Mouse (Mus musculus): ENCODE data around the gene Hoxa6. TPM values are rescaled to one million over a fixed set of nuclear protein-coding genes. Genes with fewer than 3 reads are reported as not detected.

Gene Hoxa6
- polyA plus RNA-seq, 1 experiment from 2014 or later, result not detected

DNA sequence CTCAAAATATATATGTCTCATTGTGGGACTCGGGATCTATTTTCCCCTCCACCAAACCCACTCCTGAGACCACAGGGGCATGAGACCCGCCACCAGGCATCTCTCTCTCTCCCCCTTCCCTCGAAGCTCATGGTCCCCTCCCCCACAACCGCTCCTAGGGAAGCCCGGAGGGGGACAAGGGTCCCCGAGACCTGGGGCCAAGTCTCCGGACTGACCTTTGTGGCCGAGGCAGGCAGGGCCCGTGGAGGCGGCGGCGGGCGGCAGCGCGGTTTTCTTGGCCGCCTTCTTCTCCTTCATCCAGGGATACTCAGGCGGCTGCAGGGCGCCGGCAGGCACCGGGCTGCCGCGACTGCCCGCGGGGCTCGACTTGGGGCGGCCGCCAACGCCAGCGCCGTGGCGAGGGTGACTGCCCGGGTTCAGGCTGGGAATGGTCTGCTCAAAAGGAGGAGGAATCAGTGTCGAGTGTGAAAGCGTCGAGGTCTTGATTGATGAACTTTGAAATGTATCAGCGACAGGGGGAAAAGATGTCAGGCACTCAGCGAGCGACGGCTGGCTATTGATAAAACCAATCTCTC is 44.4 kb downstream of the Hoxa6 start:
- Histone ChIP-seq H3K4me2 (no peak overlapping the region), H3K9ac (no peak overlapping the region), H3K4me1 (peaks cover 3% of the 10 kb centered on the region)

DNA sequence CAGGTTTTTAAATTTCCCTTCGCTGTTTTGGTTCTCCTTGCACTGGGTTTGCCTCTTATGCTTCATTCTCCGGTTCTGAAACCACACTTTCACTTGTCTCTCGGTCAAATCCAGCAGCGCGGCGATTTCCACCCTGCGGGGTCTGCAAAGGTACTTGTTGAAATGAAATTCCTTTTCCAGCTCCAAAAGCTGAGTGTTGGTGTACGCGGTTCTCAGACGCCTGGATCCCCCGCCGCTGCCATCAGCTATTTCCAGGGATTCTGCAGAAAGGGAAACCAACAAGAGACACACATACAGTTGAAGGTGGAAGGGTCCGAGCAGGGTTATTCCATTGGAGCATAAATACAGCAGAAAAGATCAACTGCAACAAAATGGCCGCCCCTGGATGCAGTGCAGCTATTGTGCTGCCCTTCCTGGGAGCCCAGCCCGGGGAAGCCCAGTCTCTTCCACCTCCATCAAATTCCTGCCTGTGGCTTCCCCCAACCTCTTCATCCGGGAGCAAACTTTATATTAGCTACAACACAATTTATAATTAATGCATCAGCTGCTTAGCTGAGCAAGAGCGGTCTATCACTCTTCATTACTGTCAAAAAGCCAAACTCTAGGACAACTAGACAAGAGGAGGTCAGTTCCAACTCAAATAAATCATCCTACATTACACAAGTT is 45.0 kb downstream of the Hoxa6 start:
- Histone ChIP-seq H3K27ac (no peak overlapping the region), H3K4me1 (peaks cover 9% of the 10 kb centered on the region), H3K4me2 (no peak overlapping the region), H3K27me3 (peaks cover 97% of the 10 kb centered on the region), H3K9ac (no peak overlapping the region), H3K9me3 (no peaks in the 10 kb centered on the region), H3K36me3 (replicated peaks) (no peaks in the 10 kb centered on the region), H3K4me3 (replicated peaks) (no peak overlapping the region)
- no peak for ATAC-seq (ENCODE audit: low FRiP score)
- whole genome bisulfite sequencing, result under 1% methylated on average over 17 of the region's 17 CpGs

More for the DNA sequence above, 44.4 kb downstream of the Hoxa6 start:
- H3K27ac ChIP-seq, result no peak overlapping the region
- under 1% methylated on average over 39 of the region's 39 CpGs for WGBS
- no peaks in the 10 kb centered on the region for H3K36me3 ChIP-seq (replicated peaks)
- H3K27me3 ChIP-seq, result peaks cover 95% of the 10 kb centered on the region
- H3K4me3 ChIP-seq (replicated peaks), result no peak overlapping the region
- ATAC-seq (ENCODE audit: low FRiP score), result no peak
- no peaks in the 10 kb centered on the region for H3K9me3 ChIP-seq

DNA sequence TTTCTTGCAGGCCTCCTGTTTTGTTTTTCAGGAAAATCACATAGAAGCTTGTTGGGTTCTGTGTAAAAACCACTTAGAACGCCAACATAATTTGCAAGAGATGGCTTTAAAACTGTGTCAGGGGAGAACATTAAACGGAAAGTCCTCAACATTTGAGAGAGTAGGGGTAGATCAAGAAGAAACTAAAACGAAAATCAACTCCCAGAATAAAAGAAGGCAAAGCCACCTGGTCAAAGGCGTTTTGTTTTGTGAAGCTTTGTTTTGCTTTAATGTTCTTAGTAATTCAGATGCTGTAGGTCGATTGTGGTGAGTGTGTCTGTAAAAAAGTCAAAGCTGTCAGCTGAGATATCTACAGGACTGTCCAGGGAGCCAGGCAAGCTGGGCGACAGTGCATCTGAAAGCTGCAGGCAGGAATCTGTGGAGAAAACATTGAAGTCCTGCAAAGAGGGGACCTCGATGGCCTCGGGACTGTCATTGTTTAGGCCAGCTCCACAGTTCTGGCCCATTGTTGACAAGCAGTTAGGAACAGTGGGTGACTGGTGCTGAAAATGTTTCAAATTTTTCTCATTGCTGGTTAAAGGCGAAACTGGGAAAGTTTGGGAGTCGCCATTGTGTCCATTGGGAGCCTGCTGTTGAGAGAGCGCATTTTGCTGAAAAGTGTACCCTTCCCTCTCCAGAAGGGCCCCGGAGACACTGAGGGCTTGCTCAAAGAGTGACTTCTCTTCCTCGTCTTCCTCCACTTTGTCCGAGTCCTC is 45.7 kb downstream of the Hoxa6 start:
- H3K27ac ChIP-seq, result no peak overlapping the region
- no peak overlapping the region for H3K9ac ChIP-seq
- no peaks in the 10 kb centered on the region for H3K36me3 ChIP-seq (replicated peaks)
- peaks cover 97% of the 10 kb centered on the region for H3K27me3 ChIP-seq
- no peak overlapping the region for H3K4me3 ChIP-seq (replicated peaks)
- no peaks in the 10 kb centered on the region for H3K9me3 ChIP-seq
- ATAC-seq (ENCODE audit: low FRiP score), result no peak
- WGBS, result under 1% methylated on average over 14 of the region's 14 CpGs
- no peak overlapping the region for H3K4me2 ChIP-seq
- H3K4me1 ChIP-seq, result peaks cover 16% of the 10 kb centered on the region

DNA sequence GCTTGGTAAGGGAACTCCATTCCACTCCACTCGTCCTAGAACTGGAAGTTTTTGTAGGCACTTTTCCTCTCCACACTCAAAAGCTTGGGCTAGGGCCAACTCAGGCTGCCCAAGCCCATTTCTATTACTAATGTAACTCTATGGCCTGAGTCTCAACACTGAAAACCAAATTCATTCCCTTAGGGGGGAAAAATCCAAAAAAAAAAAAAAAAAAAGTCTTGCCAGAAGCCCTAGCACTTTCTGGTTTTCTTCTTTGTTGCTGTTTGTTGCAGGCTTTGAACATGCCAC is 46.5 kb downstream of the Hoxa6 start:
- Histone ChIP-seq H3K27ac (no peak overlapping the region), H3K4me2 (no peak overlapping the region)

DNA sequence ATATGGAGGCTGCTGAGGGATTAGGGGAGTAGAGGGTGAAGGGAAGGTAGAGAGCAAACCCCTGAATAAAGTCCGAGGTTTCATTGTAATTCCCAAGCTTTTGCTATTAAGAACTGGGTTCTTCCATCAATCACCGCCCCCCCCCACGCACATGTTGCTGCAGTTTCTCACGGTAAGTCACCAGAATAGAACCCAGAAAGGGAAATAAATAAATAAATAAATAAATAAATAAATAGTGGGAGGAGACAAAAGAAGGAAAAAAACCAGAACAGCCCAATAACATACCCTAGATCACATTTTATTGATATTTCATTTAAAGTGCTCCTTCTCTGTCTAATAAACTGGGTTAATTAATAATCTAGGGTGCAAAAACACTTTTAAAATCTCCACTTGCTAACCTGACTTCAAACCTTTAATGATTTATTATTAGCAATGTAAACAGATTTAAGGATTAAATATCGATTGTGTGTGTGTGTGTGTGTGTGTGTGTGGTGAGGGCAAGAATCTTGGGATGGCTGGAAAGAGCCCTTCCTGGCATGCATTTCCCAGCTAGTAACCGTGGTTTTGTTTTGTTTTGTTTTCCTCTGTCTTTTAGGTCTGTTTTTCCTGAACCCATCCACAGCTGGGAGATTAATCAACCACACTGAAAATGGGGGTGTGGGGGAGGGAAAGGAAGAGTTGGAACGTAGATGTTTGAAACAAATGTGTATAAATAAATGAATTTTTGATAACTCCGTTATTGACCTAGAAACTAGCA is 47.0 kb downstream of the Hoxa6 start:
- H3K27me3 ChIP-seq, result peaks cover 97% of the 10 kb centered on the region
- no peaks in the 10 kb centered on the region for H3K9me3 ChIP-seq
- no peak overlapping the region for H3K9ac ChIP-seq
- no peaks in the 10 kb centered on the region for H3K36me3 ChIP-seq (replicated peaks)
- H3K4me2 ChIP-seq, result no peak overlapping the region
- H3K4me3 ChIP-seq (replicated peaks), result no peak overlapping the region
- WGBS, result 0% methylated on average over 8 of the region's 8 CpGs
- peaks cover 16% of the 10 kb centered on the region for H3K4me1 ChIP-seq
- no peak for ATAC-seq (ENCODE audit: low FRiP score)
- no peak overlapping the region for H3K27ac ChIP-seq

More for the DNA sequence above, 46.5 kb downstream of the Hoxa6 start:
- Histone ChIP-seq H3K9me3 (no peaks in the 10 kb centered on the region), H3K36me3 (replicated peaks) (no peaks in the 10 kb centered on the region), H3K4me3 (replicated peaks) (no peak overlapping the region), H3K27me3 (peaks cover 97% of the 10 kb centered on the region), H3K4me1 (peaks cover 16% of the 10 kb centered on the region), H3K9ac (no peak overlapping the region)
- WGBS, result 4% methylated on average over 1 of the region's 1 CpGs
- no peak for ATAC-seq (ENCODE audit: low FRiP score)

DNA sequence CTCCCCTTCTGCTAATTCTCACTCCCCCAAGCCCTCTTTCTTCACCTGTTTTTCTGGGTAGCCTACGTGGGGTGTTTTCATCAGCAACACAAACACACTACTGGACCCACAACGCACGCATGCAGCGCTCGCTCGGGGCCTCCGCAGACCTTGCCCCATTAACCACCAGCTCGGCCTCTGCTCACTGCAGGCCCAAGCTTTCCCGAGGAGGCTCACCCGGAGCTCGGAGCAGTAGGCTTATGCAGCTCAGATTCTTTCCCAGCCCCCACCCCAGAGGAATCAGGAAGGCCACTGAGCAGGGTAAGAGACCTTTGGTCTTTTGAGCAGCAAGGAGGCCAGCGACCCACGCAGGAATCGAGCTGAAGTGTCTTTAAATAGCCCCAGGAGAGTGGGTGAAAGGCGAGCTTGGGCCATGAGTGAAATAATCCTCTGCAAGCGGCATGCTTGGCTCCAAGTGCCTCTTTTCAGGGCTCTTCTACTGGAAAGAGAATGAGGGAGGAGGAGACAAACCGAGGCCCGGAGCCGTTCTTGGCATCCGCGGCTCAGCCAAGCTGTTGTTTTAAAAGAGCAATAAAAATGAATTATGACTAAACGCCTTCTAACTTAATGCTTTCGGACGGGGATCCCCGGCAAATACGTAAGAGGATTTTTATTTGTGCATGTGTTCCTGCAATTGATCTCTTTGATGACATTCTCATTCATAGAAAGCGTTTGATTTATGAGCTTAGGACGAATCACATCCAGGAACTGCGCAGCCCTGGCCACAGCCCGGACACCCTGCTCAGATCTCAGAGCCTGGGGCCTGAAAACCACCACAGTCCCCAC is 47.8 kb downstream of the Hoxa6 start:
- Histone ChIP-seq H3K4me2 (no peak overlapping the region), H3K9ac (no peak overlapping the region), H3K36me3 (replicated peaks) (no peaks in the 10 kb centered on the region), H3K9me3 (no peaks in the 10 kb centered on the region), H3K4me1 (peaks cover 16% of the 10 kb centered on the region), H3K27me3 (peaks cover 97% of the 10 kb centered on the region), H3K4me3 (replicated peaks) (no peak overlapping the region), H3K27ac (no peak overlapping the region)
- no peak for ATAC-seq (ENCODE audit: low FRiP score)
- WGBS, result under 1% methylated on average over 30 of the region's 30 CpGs

DNA sequence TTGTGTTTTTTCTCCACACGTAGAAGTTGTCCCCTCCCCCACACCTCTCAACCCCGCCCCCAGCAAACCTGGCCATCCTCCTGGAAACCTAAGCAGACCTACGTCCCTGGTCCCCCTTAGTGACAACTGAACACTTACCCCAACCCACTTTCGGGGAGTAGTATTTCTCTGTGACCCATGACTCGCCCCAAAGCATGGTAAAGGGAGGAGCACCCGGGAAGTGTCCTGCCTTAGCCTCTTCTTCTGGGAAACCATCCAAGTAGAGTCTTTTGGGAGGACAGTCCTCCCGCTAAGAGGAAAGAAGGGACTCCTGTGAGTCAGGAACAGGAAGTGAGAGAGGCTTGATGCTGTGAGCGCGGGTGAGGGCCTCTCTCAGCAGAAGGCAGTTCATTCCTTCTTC is 48.5 kb downstream of the Hoxa6 start:
- H3K4me2 ChIP-seq, result no peak overlapping the region
- peaks cover 16% of the 10 kb centered on the region for H3K4me1 ChIP-seq
- no peaks in the 10 kb centered on the region for H3K36me3 ChIP-seq (replicated peaks)
- no peak overlapping the region for H3K4me3 ChIP-seq (replicated peaks)
- ATAC-seq (ENCODE audit: low FRiP score), result no peak
- H3K9me3 ChIP-seq, result no peaks in the 10 kb centered on the region
- no peak overlapping the region for H3K9ac ChIP-seq
- 1% methylated on average over 9 of the region's 9 CpGs for WGBS
- H3K27me3 ChIP-seq, result peaks cover 97% of the 10 kb centered on the region
- no peak overlapping the region for H3K27ac ChIP-seq

DNA sequence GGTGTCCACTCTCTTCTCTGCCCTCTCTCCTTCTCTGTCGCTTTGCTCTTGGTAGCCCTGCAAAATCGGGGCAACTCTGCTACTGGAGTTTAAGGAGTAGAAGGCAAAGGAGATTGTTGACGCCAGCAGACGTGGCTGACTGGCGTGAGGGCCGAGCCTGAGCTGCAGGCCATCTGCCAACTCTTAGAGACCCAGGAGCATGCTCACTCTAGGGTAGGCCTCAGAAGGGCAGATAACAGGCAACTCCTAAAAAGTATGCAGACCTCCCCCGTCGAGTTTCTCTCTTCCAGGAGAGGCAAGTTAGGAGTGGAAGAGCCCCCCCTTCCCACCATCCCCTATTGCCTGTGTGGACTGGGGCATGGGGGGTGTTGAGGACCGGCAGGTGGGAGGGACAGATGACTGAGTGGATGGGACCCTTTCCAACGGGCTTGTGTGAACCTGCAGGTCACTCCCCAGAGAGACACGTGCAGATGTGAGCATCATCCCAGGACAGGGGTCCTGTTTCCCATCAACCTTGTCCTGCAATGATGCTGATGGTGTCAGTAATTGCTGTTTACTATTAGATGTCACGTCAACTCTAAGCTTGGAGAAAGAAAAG is 49.3 kb downstream of the Hoxa6 start:
- Histone ChIP-seq H3K27ac (no peak overlapping the region), H3K27me3 (peaks cover 97% of the 10 kb centered on the region)
- 0 out of 2 replicates have a peak, but pooled peaks have one; percentile 23 for ATAC-seq (ENCODE audit: low FRiP score)

DNA sequence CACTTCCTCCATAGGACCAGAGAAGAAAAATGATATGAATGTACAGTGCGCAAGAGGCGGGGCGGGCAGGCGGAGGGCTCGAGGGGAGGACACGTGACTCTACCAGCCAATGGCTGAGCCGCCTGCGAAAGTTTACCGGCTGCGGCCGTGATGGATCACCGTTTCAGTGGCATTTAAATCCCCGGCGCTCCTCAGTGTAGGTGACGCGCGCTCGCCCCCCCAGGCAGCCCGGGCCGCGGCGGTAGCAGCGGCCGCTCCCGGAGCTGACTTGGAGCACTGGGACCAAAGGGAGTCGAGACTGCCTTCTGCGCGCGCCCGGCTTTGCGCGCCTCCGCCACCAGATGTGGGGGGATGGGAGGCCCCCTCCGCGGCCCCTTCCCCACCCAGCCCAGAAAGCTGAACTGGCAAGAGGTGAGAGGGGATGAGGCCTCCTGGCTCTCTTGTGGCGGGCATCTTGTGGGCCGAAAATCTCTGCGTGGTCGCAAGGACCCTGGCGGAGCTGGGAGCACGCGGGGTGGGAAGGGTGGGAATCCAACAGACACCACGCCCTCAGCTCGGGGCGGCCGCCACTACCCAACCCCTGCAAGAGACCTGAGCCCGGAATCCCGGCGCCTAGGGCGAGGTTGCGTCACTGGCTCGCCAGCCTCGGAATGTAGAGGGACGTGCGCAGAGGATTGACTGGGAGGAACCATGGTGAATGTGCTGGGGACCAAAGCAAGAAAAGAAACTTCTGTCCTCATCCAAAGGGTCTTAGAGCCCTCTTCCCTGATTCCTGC is 50.1 kb downstream of the Hoxa6 start, which contains the start of gene Hoxa1:
TSS of gene Hoxa1 (minus strand) at position 42 of the 776 bp plus-strand sequence.
- WGBS, result under 1% methylated on average over 55 of the region's 55 CpGs
- Histone ChIP-seq H3K9me3 (no peaks in the 10 kb centered on the region), H3K4me1 (peaks cover 16% of the 10 kb centered on the region), H3K4me3 (replicated peaks) (peak within 1 kb of the TSS; percentile 55), H3K9ac (peak within 1 kb of the TSS; percentile 55), H3K27ac (no peak within 1 kb of the TSS), H3K27me3 (peaks cover 97% of the 10 kb centered on the region), H3K36me3 (replicated peaks) (no peaks in the 10 kb centered on the region), H3K4me2 (peak within 1 kb of the TSS; percentile 99)
- ATAC-seq (ENCODE audit: low FRiP score), result peak; percentile 79; the same call in 1 of the 2 replicates

More for the DNA sequence above, 49.3 kb downstream of the Hoxa6 start:
- 1% methylated on average over 12 of the region's 12 CpGs for WGBS
- no peaks in the 10 kb centered on the region for H3K36me3 ChIP-seq (replicated peaks)
- peaks cover 16% of the 10 kb centered on the region for H3K4me1 ChIP-seq
- H3K9ac ChIP-seq, result no peak overlapping the region
- peak overlapping the region; percentile 99 for H3K4me2 ChIP-seq
- H3K4me3 ChIP-seq (replicated peaks), result peak overlapping the region; percentile 55
- H3K9me3 ChIP-seq, result no peaks in the 10 kb centered on the region

DNA sequence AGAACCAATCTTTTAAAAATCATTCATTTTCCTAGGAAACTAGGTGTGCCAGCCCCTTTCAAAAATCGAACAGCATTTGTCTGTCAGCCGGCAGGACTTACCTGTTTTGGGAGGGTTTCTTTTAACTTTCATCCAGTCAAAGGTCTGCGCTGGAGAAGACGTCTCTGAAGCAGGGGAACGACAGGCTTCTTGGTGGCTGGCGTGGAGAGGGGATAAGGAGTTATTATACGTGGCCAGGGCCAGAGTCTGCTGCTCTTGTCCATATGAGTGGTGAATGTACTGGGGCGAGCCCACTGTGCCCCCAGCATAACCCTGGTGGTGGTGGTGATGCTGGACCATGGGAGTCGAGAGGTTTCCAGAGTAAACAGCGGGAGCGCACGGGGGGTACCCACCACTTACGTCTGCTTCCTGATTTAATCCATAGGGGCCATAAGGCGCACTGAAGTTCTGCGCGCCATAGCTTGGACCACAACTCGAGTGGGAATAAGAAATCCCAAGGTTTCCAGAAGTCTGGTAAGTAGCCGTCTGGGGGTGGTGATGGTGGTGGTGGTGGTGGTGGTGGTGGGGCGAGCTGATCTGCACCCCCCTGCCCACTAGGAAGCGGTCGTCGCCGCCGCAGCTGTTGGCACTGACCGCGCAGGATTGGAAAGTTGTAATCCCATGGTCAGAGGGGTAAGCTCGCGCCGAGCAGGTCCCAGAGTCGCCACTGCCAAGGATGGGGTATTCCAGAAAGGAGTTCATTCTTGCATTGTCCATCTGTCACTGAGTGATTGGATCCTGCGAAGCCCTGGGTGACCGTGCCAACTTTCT is 50.9 kb downstream of the Hoxa6 start:
- Histone ChIP-seq H3K36me3 (replicated peaks) (no peaks in the 10 kb centered on the region), H3K9me3 (no peaks in the 10 kb centered on the region), H3K4me1 (peaks cover 16% of the 10 kb centered on the region), H3K27ac (no peak overlapping the region), H3K4me3 (replicated peaks) (peak overlapping the region; percentile 55), H3K4me2 (peak overlapping the region; percentile 99), H3K9ac (0 out of 2 replicates have a peak overlapping the region, but pooled peaks have one; percentile 55), H3K27me3 (peaks cover 97% of the 10 kb centered on the region)
- 1% methylated on average over 32 of the region's 32 CpGs for WGBS
- ATAC-seq (ENCODE audit: low FRiP score), result peak; percentile 14; the same call in 1 of the 2 replicates
